Mouse (Mus musculus): ENCODE data around the gene Lbh.
A peak's percentile ranks its signal among the peaks of the same experiment; 100 is the strongest.

Gene Lbh

DNA sequence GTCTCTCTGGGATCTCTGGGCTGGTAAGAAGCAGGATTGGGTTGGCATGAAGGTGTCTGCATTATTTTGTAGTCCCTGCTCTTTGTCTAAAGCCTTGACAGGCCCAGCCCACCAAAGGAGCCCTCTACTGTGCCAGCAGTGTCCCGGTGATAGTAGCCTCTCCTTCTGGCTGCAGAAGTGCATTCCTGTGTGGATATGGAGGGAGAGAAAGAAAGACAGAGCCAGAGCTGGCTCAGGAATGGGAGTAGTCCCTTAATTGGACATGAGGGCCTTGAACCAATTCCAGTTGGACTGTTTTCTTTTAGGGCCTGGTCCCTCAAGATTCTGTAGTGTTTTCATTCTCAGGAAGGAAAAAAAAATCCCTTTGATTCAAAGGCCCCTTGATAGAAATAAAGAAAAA, 6.4 kb upstream of the Lbh start:
- no peak for DNase-seq

DNA sequence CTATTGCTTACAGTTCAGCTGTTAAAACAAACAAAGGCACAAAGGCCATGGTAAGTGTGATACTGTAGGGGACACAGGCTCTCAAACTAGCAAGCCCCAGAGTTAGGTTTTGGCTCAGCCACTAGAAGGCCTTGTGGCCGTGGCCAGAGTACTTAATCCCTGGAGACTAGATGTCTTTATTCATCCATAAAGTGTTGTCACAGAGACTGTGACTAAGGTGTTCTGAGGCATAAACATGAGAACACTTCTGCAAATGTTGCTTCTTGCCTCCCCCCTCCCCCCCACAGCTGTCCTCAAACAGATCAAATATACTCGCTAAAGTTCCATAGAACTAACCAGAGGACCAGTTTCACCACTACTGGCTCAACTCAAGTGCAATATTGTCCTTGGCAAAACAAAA, 4.0 kb upstream of the Lbh start:
- no peak for DNase-seq

DNA sequence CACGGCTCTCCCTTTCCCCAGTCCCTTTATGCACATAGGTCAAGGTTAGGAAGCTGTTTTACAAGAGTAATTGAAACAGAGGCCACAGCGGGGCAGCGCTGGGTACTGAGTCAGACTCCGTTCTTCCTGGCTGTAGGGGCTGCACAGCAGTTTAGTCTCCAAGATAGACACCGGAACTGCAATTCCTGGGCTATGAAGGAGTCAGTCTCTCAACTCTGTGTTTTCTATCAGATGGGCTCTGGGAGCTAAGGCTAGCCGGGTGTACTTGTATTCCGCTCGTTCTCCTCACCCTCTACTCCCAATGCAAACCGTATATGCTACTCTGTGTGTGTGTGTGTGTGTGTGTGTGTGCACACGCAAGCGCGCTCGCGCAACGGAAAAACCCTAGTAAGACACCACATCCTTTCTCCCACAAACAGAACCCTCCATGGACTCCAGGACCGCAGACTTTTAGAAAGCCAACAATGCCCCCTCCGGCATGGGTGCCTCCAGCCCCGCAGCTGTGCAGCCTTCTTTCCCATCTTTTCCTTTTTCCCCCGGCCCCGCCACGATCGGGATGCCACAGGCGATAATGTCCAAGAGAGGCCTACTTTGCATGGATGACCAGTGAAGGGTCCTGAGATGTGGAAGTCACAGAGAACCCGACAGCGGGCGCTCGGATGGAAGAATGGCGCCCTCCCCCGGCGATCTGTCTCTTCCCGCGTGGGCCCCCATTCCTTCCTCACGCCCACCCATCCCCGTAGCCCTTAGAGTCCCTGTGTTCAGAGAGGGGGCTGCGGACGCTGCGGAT, 669 bp upstream of the Lbh start:
- peak; percentile 71 for DNase-seq

DNA sequence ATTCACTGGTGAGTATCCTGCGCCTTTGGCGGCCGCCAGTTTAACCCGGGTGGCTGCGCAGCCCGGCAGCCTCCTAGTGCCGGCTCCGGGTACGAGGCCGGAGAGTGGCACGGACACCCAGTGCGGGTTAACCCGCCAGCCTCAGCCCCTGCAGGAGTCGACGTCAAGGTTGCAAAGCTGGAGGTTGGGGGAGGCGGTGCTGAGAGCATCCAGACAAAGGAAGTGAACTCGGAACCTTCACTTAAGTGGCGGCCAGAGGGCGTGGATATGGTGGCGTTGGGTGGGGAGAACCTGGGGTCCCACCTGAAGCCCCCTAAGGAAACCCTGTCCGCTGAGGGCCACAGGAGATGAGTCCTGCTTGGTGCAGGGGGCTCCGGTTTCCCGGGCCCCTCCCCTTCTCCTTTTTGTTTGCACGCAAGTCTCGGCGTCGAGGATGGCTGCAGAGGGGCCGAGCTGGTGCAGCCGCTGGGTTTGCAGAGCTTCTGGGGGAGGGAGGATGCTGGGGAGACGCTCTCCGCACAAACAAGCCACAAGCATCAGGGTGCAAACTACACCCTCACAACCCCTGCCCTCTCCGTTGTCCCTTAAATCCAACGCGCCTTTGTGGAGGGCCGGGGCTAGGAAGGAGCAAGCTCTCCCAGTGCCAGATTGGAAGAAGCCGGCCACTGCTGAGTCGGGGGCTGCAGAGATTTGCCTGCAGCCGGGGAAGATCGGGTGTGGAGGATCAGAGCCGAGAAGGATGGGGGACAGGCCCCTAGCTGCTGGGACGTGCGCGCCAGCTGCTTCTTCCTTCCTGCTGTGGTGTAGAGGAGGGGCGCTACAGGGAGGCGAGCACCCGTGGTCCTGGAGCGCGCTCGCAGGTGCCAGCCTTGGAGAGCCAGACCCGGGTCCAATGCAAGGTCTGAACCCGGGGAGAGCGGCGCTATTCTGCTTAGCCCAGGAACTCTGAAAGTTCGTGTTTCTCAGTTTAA, 751 bp downstream of the Lbh start:
- DNase-seq: peak; percentile 77

DNA sequence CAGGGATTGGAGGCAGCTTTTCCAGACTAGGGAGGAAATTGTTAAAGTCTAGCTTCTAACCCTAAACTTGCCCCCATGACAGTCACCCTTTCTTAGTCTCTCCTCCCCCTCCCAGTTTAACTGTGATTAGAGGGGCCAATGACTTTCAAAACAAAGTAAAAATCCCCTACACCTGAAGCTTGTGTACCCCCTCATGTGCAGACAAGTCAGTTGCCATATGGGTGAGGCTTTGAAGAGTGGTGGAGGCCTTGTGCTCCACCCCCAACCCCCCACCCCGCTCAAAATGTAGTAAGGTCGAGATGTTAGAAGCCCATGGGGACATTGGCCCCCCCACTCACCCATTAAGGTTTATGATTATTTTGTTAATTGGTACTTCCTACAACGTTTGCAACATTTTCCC, 1.5 kb downstream of the Lbh start:
- DNase-seq: no peak

DNA sequence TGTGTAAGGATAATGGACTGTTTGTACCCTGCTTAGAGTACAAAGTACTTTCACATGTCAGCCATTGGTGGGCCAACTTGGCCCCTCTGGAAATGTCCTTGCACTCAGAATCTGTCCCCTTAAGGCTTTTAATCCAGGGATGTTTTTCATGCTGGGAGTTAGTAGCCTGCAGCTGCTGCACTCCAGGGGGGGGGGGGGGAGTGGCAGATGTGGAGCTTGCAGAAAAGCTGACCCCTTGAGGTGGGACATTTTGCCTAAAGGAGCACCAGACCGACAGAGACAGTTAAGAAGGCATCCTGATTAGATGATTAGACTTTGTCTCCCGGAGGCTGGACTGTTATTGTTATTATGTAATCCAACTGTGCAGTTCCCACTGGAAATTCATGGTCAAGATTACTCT, 2.3 kb downstream of the Lbh start:
- peak; percentile 49 for DNase-seq

DNA sequence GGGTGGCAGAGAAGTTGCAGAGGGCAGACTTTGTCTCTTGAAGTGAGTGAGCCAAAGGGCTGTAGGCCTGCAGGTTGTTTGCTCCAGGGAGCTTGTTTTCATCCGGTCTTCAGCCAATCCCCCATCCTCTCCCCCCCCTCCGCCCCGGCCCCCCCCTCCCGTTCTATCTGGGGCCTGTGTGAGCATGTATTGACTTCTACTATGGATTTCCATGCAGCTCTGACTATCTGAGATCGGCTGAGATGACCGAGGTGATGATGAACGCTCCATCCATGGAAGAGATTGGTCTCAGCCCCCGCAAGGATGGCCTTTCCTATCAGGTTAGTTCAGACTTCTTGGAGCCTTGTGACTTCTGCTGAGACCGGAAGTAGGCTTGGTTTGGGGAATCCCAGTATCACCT, 2.9 kb downstream of the Lbh start:
- DNase-seq: no peak

DNA sequence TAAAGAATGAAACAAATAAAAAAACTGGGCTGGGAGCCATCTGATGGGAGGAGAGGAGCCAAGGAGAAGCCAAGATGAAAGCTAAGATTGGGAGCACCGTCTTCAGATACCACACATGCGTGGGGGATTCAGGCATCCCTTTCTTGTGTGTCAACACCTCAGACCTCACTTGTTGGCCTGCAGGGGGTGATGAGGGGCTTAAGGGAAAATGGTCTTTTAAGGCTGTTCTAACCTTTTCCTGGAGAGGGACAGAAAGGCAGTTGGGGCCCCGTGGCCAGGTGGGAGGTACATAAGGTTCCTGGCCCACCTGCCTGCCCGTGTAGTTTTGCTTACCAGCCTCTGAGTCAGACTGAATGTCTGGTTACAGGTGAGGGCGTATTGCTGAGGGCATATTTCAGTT, 4.1 kb downstream of the Lbh start:
- no peak for DNase-seq

DNA sequence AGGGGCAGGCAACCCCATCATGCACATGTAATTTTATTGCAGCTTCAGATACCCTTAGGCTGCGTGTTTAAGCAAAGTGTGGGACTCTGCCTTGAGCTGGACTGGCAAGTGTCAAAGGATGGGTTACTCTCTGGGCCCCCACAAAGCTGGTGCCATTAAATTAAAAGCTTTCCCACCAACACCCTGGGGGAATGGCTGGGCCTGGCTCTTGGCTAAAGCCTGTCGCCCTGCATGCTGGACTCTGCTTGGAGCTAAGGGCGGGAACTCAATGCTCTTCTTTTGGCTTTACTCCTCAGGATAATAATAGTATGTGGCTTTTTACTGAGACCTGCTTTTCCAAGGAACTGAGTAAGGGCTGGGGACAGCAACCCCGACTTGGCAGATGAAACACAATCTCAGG, 5.2 kb downstream of the Lbh start:
- DNase-seq: no peak

DNA sequence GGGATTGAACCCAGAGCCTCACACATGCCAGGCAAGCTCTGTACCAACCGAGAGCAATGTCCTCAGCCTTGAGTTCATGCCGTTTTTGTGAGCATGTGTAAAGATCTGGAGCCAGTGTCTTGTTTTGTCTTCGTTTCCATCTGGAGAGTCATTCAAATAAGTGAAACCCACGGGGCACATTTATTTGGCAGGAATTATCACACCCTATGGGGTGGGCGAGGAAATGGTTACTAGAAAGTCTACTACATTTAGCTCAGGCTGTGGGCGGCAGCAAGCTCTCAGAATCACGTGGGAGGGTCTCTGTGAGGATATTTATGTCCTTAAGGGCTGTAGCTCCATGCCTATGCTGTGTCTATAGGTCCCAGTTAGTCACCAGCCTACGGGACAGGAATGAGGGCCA, 6.2 kb downstream of the Lbh start:
- DNase-seq: no peak

DNA sequence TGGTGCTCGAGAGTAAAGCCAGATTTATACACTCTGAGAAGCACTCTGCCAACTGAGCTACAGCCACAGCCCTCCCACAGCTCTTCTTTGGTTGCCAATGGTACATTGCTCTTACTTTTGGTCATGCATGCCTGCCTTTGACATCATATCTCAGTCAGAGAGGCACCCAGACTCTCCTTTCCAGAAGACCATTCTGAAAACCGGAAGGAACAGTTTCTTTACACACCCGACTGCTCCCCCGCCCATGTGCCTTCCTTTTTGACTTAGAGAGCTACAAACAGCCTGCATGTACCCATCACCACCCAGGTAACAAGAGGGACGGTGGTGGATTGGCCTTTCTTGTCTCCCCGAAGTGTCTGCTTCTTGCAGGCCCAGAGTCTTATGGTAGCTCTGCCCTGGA, 7.0 kb downstream of the Lbh start:
- no peak for DNase-seq

DNA sequence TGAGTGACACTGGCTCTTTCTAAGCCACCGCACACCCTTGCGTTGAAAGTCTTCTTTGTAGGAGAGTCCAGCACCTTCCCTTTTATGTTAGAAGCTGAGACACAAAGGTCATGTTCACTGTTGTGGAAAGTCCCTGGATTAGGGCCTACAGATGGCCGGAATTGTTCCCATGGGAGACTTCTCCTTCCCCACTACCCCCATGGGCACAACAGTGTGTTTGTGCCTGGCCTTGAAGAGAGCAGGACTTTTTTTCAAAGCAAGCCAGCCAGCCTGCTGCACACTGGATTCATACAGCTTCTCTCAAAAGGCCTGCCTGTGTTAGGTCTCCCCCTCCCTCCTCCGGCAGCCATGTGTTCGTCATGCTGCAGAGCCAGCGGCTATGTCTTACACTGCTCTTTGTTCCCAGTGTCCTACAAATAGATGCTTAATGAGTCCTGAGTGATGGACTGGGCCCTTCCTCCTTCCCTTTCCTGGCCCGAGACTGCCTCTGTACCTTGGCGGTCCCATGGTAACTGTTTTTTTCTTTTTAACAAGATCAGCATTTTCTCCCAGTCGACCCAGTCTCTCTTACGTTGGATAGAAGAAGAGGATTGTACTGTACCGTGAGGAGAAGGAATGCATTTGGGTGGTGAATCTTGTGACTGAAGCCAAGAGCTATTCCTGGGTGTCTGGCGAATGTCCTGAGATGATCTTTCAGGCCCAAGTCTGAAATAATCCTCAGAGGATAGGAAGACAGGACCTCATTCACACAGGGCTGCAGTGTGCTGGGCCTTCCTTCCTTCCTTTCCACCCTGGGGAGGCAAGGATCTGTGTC, 7.9 kb downstream of the Lbh start:
- peak; percentile 88 for DNase-seq

DNA sequence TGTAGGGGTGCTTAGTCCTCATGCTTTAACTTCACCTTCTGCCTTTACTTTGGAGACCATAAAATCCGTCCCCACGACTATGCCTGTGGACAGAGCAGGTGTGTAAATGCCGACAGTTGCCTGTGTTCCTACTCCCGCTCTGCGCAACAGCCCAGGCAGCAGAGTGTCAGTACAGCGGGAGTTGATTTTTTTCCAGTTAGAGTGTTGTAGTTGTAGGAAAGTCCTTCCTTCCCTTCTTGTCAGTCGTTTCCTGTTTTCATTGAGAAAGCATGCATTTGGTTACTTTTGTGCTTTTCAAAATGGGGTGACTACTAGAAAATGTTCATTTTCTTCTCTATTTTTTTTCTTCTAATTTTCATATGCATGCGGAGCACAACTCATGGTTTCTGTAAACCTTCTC, 8.9 kb downstream of the Lbh start:
- no peak for DNase-seq

DNA sequence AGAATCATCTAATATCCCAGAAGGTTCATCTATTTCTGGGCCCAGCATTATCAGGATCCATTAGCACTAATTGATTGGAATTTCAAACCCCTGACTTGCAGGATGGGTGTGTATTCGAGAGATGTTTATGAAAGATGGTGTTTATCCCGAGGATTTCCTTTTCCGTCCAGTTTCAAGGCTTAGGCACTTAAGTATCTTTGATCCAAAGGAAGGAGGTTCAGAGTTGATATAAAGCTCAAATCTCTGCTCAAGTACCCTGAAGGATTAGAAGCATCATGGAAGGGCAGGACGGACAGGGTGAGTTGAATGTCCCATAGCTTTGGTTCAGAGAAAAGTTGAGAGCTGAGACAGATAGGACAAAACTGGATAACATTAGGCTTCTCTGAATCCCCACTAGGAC, 15.0 kb downstream of the Lbh start:
- DNase-seq: no peak

DNA sequence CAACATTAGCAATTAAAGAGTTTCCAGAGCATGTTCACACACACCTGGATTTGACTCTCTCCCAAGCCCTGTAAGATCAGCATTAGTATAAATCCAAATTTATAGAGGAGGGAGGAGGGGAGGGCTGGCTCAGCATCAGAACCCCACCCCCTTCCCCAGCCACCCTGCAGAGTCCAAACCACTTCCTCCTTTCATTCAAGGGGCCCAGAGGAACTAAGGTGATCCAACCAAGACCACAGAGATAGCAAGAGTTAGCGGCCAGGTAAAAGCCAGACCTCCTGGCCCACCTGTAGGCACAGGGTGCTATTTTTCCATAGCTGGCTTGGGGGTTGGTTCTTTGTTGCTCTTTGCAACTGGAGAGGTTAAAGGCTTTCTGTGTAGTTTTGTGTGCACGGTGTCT, 16.0 kb downstream of the Lbh start:
- DNase-seq: no peak

DNA sequence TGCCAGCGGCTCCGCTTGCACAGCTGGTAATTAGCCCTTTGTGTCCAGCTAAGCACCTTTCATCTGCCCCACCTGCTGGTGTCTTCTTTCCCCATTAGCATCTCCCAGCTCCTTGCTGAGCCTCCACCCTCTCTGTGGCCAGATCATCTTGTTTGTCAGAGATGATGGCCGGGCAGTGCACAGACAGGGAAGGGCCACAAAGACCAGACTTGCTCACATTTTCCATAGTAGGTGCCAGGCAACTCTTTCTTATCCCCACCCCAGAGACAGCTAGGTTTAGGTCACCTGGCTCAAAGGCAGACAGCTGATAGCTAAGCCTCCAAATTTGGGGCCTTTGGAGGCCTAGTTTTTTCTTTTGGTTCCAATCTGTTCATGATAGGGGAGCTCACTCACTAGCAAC, 16.5 kb downstream of the Lbh start:
- DNase-seq: peak; percentile 25

DNA sequence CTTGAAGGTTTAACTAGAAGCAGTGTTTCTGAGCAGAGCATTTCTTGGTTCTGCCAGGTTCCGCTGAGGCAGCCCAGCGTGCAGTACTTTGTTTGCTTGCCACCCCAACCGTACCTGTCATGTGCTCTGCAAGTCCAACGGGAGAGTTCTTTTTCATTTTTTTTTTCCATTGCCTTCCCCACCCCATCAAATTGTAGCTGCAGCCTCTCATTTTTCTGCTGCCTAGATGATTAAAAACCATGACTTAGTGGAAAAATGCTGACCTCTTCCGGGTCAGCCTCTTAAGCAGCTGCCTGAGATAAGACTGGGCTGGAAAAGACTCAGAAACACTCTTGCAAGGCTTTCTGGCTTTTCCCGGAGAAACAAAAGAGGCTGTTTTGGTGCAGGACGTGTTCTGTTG, 17.8 kb downstream of the Lbh start:
- no peak for DNase-seq

DNA sequence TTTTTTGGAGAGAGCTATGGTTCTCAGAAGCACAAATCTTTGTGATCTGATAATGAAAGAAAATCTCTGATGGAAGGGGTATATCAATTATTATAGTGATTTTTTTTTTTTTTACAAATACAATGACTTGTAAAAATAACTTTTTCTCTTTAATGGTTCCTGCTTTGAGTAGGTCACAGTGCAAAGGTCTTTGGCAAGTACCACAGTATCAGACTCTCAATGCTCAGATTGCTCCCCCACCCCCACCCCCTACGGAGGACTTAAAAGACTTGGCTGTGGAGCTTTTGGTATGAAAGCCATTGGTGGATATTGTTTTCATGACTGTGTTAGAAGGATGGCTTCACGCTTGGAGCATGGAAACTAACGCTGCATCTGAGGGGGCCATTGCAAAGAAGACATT, 18.2 kb downstream of the Lbh start:
- no peak for DNase-seq

DNA sequence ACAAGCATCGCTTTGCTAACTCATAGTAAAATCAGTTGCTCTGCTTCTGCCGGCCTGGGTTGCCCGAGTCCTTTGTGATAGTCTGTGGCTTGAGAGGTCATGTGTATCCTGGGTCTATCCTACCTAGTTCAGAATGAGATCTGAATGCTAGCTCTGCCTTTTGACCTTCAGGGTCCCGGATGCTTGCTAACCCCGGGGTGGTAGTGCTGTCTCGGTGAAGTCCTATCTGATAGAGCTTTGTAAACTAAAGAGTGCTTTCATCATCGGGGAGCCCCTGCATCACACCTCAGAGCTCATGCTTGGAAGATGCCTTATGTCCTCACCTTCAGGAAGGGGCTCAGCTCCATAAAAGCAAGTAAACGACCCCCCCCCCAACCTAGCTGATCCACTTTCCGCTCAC, 19.1 kb downstream of the Lbh start:
- DNase-seq: no peak

DNA sequence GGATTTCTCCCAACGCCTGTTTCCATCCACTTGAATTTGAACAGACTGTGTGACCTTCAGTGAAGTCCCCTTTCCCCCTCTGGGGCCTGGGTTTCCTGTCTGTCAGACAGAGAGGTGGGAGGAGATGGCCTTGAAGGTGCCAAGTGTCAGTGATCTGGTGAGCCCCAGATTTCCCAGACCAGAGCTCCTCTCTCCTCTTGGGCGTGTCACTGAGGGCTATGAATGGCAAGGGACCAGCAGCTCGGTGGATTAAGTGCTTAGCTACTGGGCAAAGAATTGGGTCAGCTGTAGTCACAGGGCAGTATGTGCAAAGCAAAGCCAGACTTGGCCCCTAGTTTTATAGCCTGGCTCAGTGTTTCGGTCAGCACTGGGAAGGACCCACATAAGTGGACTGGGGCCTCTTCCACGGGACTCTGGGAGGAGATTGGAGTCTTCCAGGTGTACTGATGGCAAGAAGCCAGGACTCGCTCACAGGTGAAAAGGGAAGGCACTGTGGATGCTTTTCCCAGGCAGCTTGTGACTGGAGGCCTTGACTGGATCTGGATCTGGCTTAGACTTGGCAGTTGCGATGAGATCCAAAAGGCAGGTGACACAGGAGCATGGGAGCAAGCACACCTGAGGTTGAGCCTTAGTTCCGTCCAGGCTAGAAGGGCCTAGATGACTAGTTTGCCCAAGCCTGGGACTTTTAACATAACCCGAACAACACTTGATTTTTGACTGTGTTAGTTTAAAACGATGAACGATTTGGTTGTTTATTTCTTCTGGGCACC, 20.1 kb downstream of the Lbh start:
- DNase-seq: peak; percentile 88

DNA sequence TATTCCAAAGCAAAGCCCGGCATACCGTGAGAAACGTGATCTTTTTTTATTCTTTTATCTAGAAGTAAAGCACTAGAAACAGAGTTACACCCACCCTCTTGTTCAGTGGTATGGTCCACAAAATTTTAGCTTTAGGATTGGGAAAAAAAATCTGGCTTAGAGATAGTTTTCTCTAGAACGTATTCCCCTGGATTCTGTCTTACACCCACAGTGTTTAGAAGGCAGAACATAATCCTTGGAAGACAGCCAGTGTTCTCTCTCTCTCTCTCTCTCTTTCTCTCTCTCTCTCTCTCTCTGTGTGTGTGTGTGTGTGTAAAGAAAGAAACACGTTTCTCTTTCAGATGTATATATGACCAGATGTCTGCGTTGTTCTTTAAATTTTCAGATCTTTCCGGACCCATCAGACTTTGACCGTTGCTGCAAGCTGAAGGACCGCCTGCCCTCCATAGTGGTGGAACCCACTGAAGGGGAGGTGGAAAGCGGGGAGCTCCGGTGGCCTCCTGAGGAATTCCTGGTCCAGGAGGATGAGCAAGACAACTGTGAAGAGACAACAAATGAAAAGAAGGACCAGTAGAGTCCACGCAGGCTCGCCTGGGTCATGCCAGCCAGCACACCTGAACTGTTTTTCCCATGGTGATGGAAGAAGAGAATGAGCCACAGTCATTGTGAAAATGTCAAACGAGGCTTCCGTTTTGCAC, 20.9 kb downstream of the Lbh start:
- no peak for DNase-seq

DNA sequence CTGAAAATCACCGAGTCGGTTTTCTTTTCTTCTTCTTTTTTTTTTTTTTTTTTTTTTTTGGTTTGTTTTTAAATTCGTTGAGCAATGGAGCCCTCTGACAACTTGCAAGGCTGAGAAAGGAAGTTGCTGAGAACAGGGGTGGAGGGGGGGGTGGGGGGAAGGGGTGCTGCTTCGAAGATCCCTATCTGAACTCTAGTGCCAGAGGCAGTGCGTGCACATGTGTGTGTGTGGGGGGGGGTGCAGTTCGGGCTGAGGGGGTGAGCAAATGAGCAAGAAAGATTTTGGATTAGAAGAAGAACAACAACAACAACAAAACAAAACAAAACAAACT, 21.4 kb downstream of the Lbh start:
- no peak for DNase-seq
